Mouse (Mus musculus) E14TG2a.4 (cell line): ENCODE measurements around the gene Olfr525.

Experiments
- H3K27me3 ChIP-seq: 2 replicates; pipeline ENCODE4 v1.6.1; 2014; ENCODE audit warnings: low read length, control low read depth; ENCODE audit not compliant: insufficient read depth
- H3K36me3 ChIP-seq: 2 replicates; pipeline ENCODE4 v1.6.1; 2014; ENCODE audit warnings: low read length, control low read depth; ENCODE audit not compliant: insufficient read depth
- H3K4me1 ChIP-seq: replicated peaks from 2 replicates; pipeline ENCODE4 v1.6.1; 2014; ENCODE audit warnings: low read depth, low read length, control low read depth
- H3K4me3 ChIP-seq: replicated peaks from 2 replicates; pipeline ENCODE4 v1.5.1; 2014; ENCODE audit warnings: mild to moderate bottlenecking, low read length
- H3K9me3 ChIP-seq: 2 replicates; pipeline ENCODE4 v1.6.1; 2014; ENCODE audit warnings: low read length, control low read depth
- CTCF ChIP-seq: conservative IDR thresholded peaks from 2 replicates; pipeline ENCODE4 v1.5.1; 2014; ENCODE audit warnings: low read length
- NANOG ChIP-seq: IDR thresholded peaks from 2 replicates; pipeline ENCODE4 v1.6.1; 2014; ENCODE audit warnings: borderline replicate concordance, low read length, mixed read lengths
- POU5F1 ChIP-seq: IDR thresholded peaks from 2 replicates; pipeline ENCODE4 v1.6.1; 2014; ENCODE audit warnings: low read length, borderline replicate concordance

Olfr525 gene

GRCm38 (mm10) chr7:140320558-140320957 is at the start of gene Olfr525:
Olfr525 (plus strand) TSS chr7:140320858.
- TF ChIP-seq POU5F1 (no peak), CTCF (no peak), NANOG (no peak)
- H3K4me1 ChIP-seq: no peaks in the 10 kb centered on the region
- no peaks in the 10 kb centered on the region for H3K36me3 ChIP-seq
- H3K4me3 ChIP-seq: no peak within 1 kb of the TSS
- H3K9me3 ChIP-seq: peaks cover 4% of the 10 kb centered on the region; the same call in 1 of the 2 replicates
- H3K27me3 ChIP-seq: no peaks in the 10 kb centered on the region

GRCm38 (mm10) chr7:140295746-140296145 is 24.9 kb upstream of the Olfr525 start:
- peaks cover 38% of the 10 kb centered on the region for H3K9me3 ChIP-seq
- H3K4me3 ChIP-seq: no peak overlapping the region
- 0 out of 2 replicates have a peak, but pooled peaks cover 5% of the 10 kb centered on the region for H3K27me3 ChIP-seq
- H3K4me1 ChIP-seq: no peaks in the 10 kb centered on the region
- no peaks in the 10 kb centered on the region for H3K36me3 ChIP-seq
- TF ChIP-seq POU5F1: no peak
- no peak for TF ChIP-seq NANOG
- TF ChIP-seq CTCF: no peak

- no peak overlapping the region for H3K4me3 ChIP-seq
- TF ChIP-seq CTCF (no peak), NANOG (no peak), POU5F1 (no peak)
These were observed 23.8 kb upstream of the Olfr525 start for GRCm38 (mm10) chr7:140296876-140297275.

GRCm38 (mm10) chr7:140299416-140299815 is 21.2 kb upstream of the Olfr525 start:
- Histone ChIP-seq H3K9me3 (peaks cover 14% of the 10 kb centered on the region), H3K27me3 (0 out of 2 replicates have a peak, but pooled peaks cover 5% of the 10 kb centered on the region)
- no peak for TF ChIP-seq CTCF

More at GRCm38 (mm10) chr7:140296876-140297275, 23.8 kb upstream of the Olfr525 start:
- H3K27me3 ChIP-seq: 0 out of 2 replicates have a peak, but pooled peaks cover 5% of the 10 kb centered on the region
- no peaks in the 10 kb centered on the region for H3K4me1 ChIP-seq
- H3K9me3 ChIP-seq: peaks cover 37% of the 10 kb centered on the region
- no peaks in the 10 kb centered on the region for H3K36me3 ChIP-seq

GRCm38 (mm10) chr7:140319861-140320385 is 735 bp upstream of the Olfr525 start:
- no peak for TF ChIP-seq POU5F1
- no peak for TF ChIP-seq CTCF
- TF ChIP-seq NANOG: no peak
- no peaks in the 10 kb centered on the region for H3K36me3 ChIP-seq
- no peak overlapping the region for H3K4me3 ChIP-seq
- no peaks in the 10 kb centered on the region for H3K4me1 ChIP-seq
- no peaks in the 10 kb centered on the region for H3K27me3 ChIP-seq
- peaks cover 4% of the 10 kb centered on the region; the same call in 1 of the 2 replicates for H3K9me3 ChIP-seq

More at GRCm38 (mm10) chr7:140299416-140299815, 21.2 kb upstream of the Olfr525 start:
- Histone ChIP-seq H3K4me1 (no peaks in the 10 kb centered on the region), H3K4me3 (no peak overlapping the region), H3K36me3 (no peaks in the 10 kb centered on the region)

- Histone ChIP-seq H3K36me3 (no peaks in the 10 kb centered on the region), H3K4me3 (no peak overlapping the region), H3K9me3 (peaks cover 4% of the 10 kb centered on the region; the same call in 1 of the 2 replicates), H3K27me3 (no peaks in the 10 kb centered on the region), H3K4me1 (no peaks in the 10 kb centered on the region)
- TF ChIP-seq POU5F1 (no peak), NANOG (no peak), CTCF (no peak)
These were observed 477 bp downstream of the Olfr525 start for GRCm38 (mm10) chr7:140321135-140321534.

- TF ChIP-seq NANOG (no peak), CTCF (no peak), POU5F1 (no peak)
- Histone ChIP-seq H3K4me3 (no peak overlapping the region), H3K4me1 (no peaks in the 10 kb centered on the region), H3K36me3 (no peaks in the 10 kb centered on the region), H3K27me3 (no peaks in the 10 kb centered on the region), H3K9me3 (0 out of 2 replicates have a peak, but pooled peaks cover 3% of the 10 kb centered on the region)
These were observed 9.2 kb downstream of the Olfr525 start for GRCm38 (mm10) chr7:140329766-140330304.

- TF ChIP-seq NANOG (no peak), POU5F1 (no peak), CTCF (no peak)
- no peaks in the 10 kb centered on the region for H3K27me3 ChIP-seq
- H3K4me1 ChIP-seq: no peaks in the 10 kb centered on the region
- H3K9me3 ChIP-seq: 0 out of 2 replicates have a peak, but pooled peaks cover 4% of the 10 kb centered on the region
- H3K36me3 ChIP-seq: no peaks in the 10 kb centered on the region
- no peak within 1 kb of the TSS for H3K4me3 ChIP-seq
These were observed 13.1 kb downstream of the Olfr525 start, which contains the start of gene Olfr527 for GRCm38 (mm10) chr7:140333717-140334116. Olfr527 (plus strand) TSS chr7:140334017.
